Mouse (Mus musculus) Patski (cell line): ENCODE measurements around the gene Cyp1a1. TPM values are rescaled to one million over a fixed set of nuclear protein-coding genes. Genes with fewer than 3 reads are reported as not detected.

Experiments used
- ATAC-seq: fragments of 100-300 bp; one replicate; pipeline ENCODE4 v1.8.0; 2021
- CTCF ChIA-PET: fragments of 350-600 bp; sonication (Branson Sonifier 250); formaldehyde crosslinking; loops from one replicate; lab custom pipeline; 2022; ENCODE audit warnings: inconsistent platforms; lab: Charles Lee
- POLR2A ChIA-PET: fragments of 350-600 bp; sonication (Branson Sonifier 250); formaldehyde crosslinking; loops from one replicate; lab custom pipeline; 2022; ENCODE audit warnings: antibody characterized with exemption, inconsistent platforms; lab: Charles Lee
- DNase-seq: peaks from one replicate; pipeline ENCODE4 v3.0.0-alpha.2; 2011; ENCODE audit warnings: low read depth, low spot score
- H3K27me3 ChIP-seq: fragments of 371-371 bp; one replicate; pipeline ENCODE4 v1.5.1; 2021
- CTCF ChIP-seq: fragments of 100-300 bp; IDR thresholded peaks from one replicate; pipeline ENCODE4 v1.5.1; 2021
- in situ Hi-C: fragments of 300-500 bp; cut with MboI; formaldehyde crosslinking; loops from 3 replicates; pipeline ENCODE4 v1.11.1; 2018; ENCODE audit warnings: low pct_unique_long_range_greater_than_20kb, mixed read lengths
- polyA plus RNA-seq: library from polyadenylated mRNA; unstranded; gene quantifications from one replicate; pipeline ENCODE4 v1.2.3, GENCODE M21; 2021

The Cyp1a1 gene
- polyA plus RNA-seq, 1 experiment from 2014 or later, result not detected

DNA sequence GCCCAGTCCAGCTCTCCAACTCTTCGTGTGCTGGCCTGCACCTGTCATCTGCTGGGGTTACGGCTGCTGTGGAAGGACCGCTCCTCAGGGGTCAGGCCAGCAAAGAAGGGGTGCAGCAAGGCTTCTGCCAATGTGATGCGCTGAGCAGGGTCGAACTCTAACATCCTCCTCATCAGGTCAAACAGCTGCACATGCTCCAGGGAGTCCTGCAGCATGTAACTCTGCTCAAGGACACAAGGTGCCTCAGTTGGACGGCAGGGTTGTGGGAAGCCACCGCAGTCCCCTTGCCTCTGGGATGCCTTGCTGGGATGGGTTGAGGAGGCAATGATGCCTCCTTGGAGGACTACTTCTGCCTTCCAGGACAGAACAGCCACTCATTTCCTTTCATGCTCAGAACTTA lies 63.2 kb downstream of the Cyp1a1 start:
- ChIA-PET POLR2A (no interaction called here), CTCF (interaction anchor here (1.3 kb wide), 1 partner anchor 91 kb away, joined by 3 read pairs; no protein-coding TSS in a partner anchor)
- no peak for DNase-seq
- in situ Hi-C loops, result no loop called here
- no peaks in the 10 kb centered on the region for H3K27me3 ChIP-seq
- TF ChIP-seq CTCF, result no peak
- no peak for ATAC-seq

Other genes with a start within 250 kb of the Cyp1a1 start
- gene Ppcdc, start 247.8 kb upstream of the Cyp1a1 start, polyA plus RNA-seq, result 35.2 TPM
- gene Scamp5, start 219.9 kb upstream of the Cyp1a1 start, polyA plus RNA-seq, result 73.0 TPM
- 0.39 TPM for gene Rpp25, start 183.9 kb upstream of the Cyp1a1 start, polyA plus RNA-seq
- gene Cox5a, start 166.7 kb upstream of the Cyp1a1 start, polyA plus RNA-seq, result 1,082 TPM
- 10.2 TPM for gene Fam219b, start 150.4 kb upstream of the Cyp1a1 start, polyA plus RNA-seq
- 39.1 TPM for gene Mpi, start 135.2 kb upstream of the Cyp1a1 start, polyA plus RNA-seq
- 60.2 TPM for gene Scamp2, start 127.0 kb upstream of the Cyp1a1 start, polyA plus RNA-seq
- 30.7 TPM for gene Ulk3, start 98.5 kb upstream of the Cyp1a1 start, polyA plus RNA-seq
- 0.72 TPM for gene Cplx3, start 81.6 kb upstream of the Cyp1a1 start, polyA plus RNA-seq
- 0.09 TPM for gene Lman1l, start 67.2 kb upstream of the Cyp1a1 start, polyA plus RNA-seq
- gene Csk, start 34.3 kb upstream of the Cyp1a1 start, polyA plus RNA-seq, result 117 TPM
- gene Cyp1a2, start 4.2 kb upstream of the Cyp1a1 start, polyA plus RNA-seq, result not detected
- gene Edc3, start 20.6 kb downstream of the Cyp1a1 start, polyA plus RNA-seq, result 14.3 TPM
- gene Clk3, start 77.9 kb downstream of the Cyp1a1 start, polyA plus RNA-seq, result 75.6 TPM
- gene Arid3b, start 148.9 kb downstream of the Cyp1a1 start, polyA plus RNA-seq, result 2.9 TPM
- gene Ubl7, start 223.1 kb downstream of the Cyp1a1 start, polyA plus RNA-seq, result 87.3 TPM